Mouse (Mus musculus): ENCODE results near the gene Agbl4. TPM values are rescaled to one million over a fixed set of nuclear protein-coding genes. Genes with fewer than 3 reads are reported as not detected.

The Agbl4 gene
- polyA plus RNA-seq, 1 experiment from 2014 or later, result 0.47 TPM

- WGBS, result 62% methylated on average over 5 of the region's 5 CpGs
- Histone ChIP-seq H3K4me2 (ENCODE audit: low read depth, severe bottlenecking) (no peak overlapping the region), H3K9me3 (ENCODE audit: control insufficient read depth, low read length) (no peaks in the 10 kb centered on the region), H3K4me1 (ENCODE audit: control insufficient read depth, insufficient read depth, low read length) (no peaks in the 10 kb centered on the region), H3K9ac (ENCODE audit: low read length) (no peak overlapping the region), H3K27ac (replicated peaks; ENCODE audit: low read depth, low read length) (no peak overlapping the region), H3K36me3 (ENCODE audit: control insufficient read depth, insufficient read depth, low read length) (no peaks in the 10 kb centered on the region), H3K4me3 (ENCODE audit: low read depth, low read length) (no peak overlapping the region), H3K27me3 (ENCODE audit: control insufficient read depth, insufficient read depth, low read length) (no peaks in the 10 kb centered on the region)
- no peak for DNase-seq (ENCODE audit: low spot score)
- no peak for ATAC-seq (ENCODE audit: insufficient number of reproducible peaks, low FRiP score, low TSS enrichment, low read depth)
Measured at GRCm38 (mm10) chr4:111624914-111625313, 1227.5 kb downstream of the Agbl4 start.

- Histone ChIP-seq H3K4me1 (ENCODE audit: control insufficient read depth, insufficient read depth, low read length) (no peaks in the 10 kb centered on the region), H3K9ac (ENCODE audit: low read length) (no peak overlapping the region), H3K27ac (replicated peaks; ENCODE audit: low read depth, low read length) (no peak overlapping the region), H3K9me3 (ENCODE audit: control insufficient read depth, low read length) (no peaks in the 10 kb centered on the region), H3K27me3 (ENCODE audit: control insufficient read depth, insufficient read depth, low read length) (no peaks in the 10 kb centered on the region), H3K36me3 (ENCODE audit: control insufficient read depth, insufficient read depth, low read length) (no peaks in the 10 kb centered on the region), H3K4me2 (ENCODE audit: low read depth, severe bottlenecking) (no peak overlapping the region), H3K4me3 (ENCODE audit: low read depth, low read length) (no peak overlapping the region)
- peak; percentile 69 for ATAC-seq (ENCODE audit: insufficient number of reproducible peaks, low FRiP score, low TSS enrichment, low read depth)
- peak; percentile 86 for DNase-seq (ENCODE audit: low spot score)
- WGBS, result 38% methylated on average over 8 of the region's 8 CpGs
Measured at GRCm38 (mm10) chr4:111626118-111626830, 1228.8 kb downstream of the Agbl4 start.

- 84% methylated on average over 1 of the region's 1 CpGs for WGBS
- H3K9ac ChIP-seq (ENCODE audit: low read length), result no peak overlapping the region
Measured at GRCm38 (mm10) chr4:111632615-111633014, 1235.2 kb downstream of the Agbl4 start.

GRCm38 (mm10) chr4:111635538-111636124 is 1238.2 kb downstream of the Agbl4 start:
- Histone ChIP-seq H3K4me3 (ENCODE audit: low read depth, low read length) (no peak overlapping the region), H3K27me3 (ENCODE audit: control insufficient read depth, insufficient read depth, low read length) (no peaks in the 10 kb centered on the region), H3K4me2 (ENCODE audit: low read depth, severe bottlenecking) (no peak overlapping the region), H3K4me1 (ENCODE audit: control insufficient read depth, insufficient read depth, low read length) (no peaks in the 10 kb centered on the region), H3K27ac (replicated peaks; ENCODE audit: low read depth, low read length) (no peak overlapping the region), H3K36me3 (ENCODE audit: control insufficient read depth, insufficient read depth, low read length) (no peaks in the 10 kb centered on the region), H3K9ac (ENCODE audit: low read length) (no peak overlapping the region), H3K9me3 (ENCODE audit: control insufficient read depth, low read length) (no peaks in the 10 kb centered on the region)
- 93% methylated on average over 3 of the region's 3 CpGs for WGBS
- ATAC-seq (ENCODE audit: insufficient number of reproducible peaks, low FRiP score, low TSS enrichment, low read depth), result no peak
- DNase-seq (ENCODE audit: low spot score), result no peak

More at GRCm38 (mm10) chr4:111632615-111633014, 1235.2 kb downstream of the Agbl4 start:
- Histone ChIP-seq H3K27ac (replicated peaks; ENCODE audit: low read depth, low read length) (no peak overlapping the region), H3K4me2 (ENCODE audit: low read depth, severe bottlenecking) (no peak overlapping the region), H3K36me3 (ENCODE audit: control insufficient read depth, insufficient read depth, low read length) (no peaks in the 10 kb centered on the region), H3K4me3 (ENCODE audit: low read depth, low read length) (no peak overlapping the region), H3K9me3 (ENCODE audit: control insufficient read depth, low read length) (no peaks in the 10 kb centered on the region), H3K4me1 (ENCODE audit: control insufficient read depth, insufficient read depth, low read length) (no peaks in the 10 kb centered on the region), H3K27me3 (ENCODE audit: control insufficient read depth, insufficient read depth, low read length) (no peaks in the 10 kb centered on the region)
- no peak for ATAC-seq (ENCODE audit: insufficient number of reproducible peaks, low FRiP score, low TSS enrichment, low read depth)
- no peak for DNase-seq (ENCODE audit: low spot score)

GRCm38 (mm10) chr4:111638948-111639708 is 1241.7 kb downstream of the Agbl4 start:
- H3K36me3 ChIP-seq (ENCODE audit: control insufficient read depth, insufficient read depth, low read length), result no peaks in the 10 kb centered on the region
- no peaks in the 10 kb centered on the region for H3K27me3 ChIP-seq (ENCODE audit: control insufficient read depth, insufficient read depth, low read length)
- H3K4me1 ChIP-seq (ENCODE audit: control insufficient read depth, insufficient read depth, low read length), result no peaks in the 10 kb centered on the region
- no peak for ATAC-seq (ENCODE audit: insufficient number of reproducible peaks, low FRiP score, low TSS enrichment, low read depth)
- 84% methylated on average over 5 of the region's 5 CpGs for WGBS
- no peak overlapping the region for H3K27ac ChIP-seq (replicated peaks; ENCODE audit: low read depth, low read length)
- no peak for DNase-seq (ENCODE audit: low spot score)
- H3K4me3 ChIP-seq (ENCODE audit: low read depth, low read length), result no peak overlapping the region
- H3K4me2 ChIP-seq (ENCODE audit: low read depth, severe bottlenecking), result no peak overlapping the region
- no peaks in the 10 kb centered on the region for H3K9me3 ChIP-seq (ENCODE audit: control insufficient read depth, low read length)
- H3K9ac ChIP-seq (ENCODE audit: low read length), result no peak overlapping the region

- WGBS, result 75% methylated on average over 6 of the region's 6 CpGs
- Histone ChIP-seq H3K4me1 (ENCODE audit: control insufficient read depth, insufficient read depth, low read length) (no peaks in the 10 kb centered on the region), H3K4me3 (ENCODE audit: low read depth, low read length) (no peak overlapping the region), H3K4me2 (ENCODE audit: low read depth, severe bottlenecking) (no peak overlapping the region), H3K36me3 (ENCODE audit: control insufficient read depth, insufficient read depth, low read length) (no peaks in the 10 kb centered on the region), H3K27me3 (ENCODE audit: control insufficient read depth, insufficient read depth, low read length) (no peaks in the 10 kb centered on the region), H3K9me3 (ENCODE audit: control insufficient read depth, low read length) (no peaks in the 10 kb centered on the region), H3K27ac (replicated peaks; ENCODE audit: low read depth, low read length) (no peak overlapping the region), H3K9ac (ENCODE audit: low read length) (no peak overlapping the region)
- ATAC-seq (ENCODE audit: insufficient number of reproducible peaks, low FRiP score, low TSS enrichment, low read depth) (no peak), DNase-seq (ENCODE audit: low spot score) (no peak)
Measured at GRCm38 (mm10) chr4:111645117-111645830, 1247.8 kb downstream of the Agbl4 start.

GRCm38 (mm10) chr4:111645831-111646166 is 1248.3 kb downstream of the Agbl4 start:
- 55% methylated on average over 1 of the region's 1 CpGs for WGBS
- Histone ChIP-seq H3K9me3 (ENCODE audit: control insufficient read depth, low read length) (no peaks in the 10 kb centered on the region), H3K4me1 (ENCODE audit: control insufficient read depth, insufficient read depth, low read length) (no peaks in the 10 kb centered on the region), H3K36me3 (ENCODE audit: control insufficient read depth, insufficient read depth, low read length) (no peaks in the 10 kb centered on the region), H3K9ac (ENCODE audit: low read length) (no peak overlapping the region), H3K27me3 (ENCODE audit: control insufficient read depth, insufficient read depth, low read length) (no peaks in the 10 kb centered on the region), H3K4me2 (ENCODE audit: low read depth, severe bottlenecking) (no peak overlapping the region), H3K4me3 (ENCODE audit: low read depth, low read length) (no peak overlapping the region), H3K27ac (replicated peaks; ENCODE audit: low read depth, low read length) (no peak overlapping the region)
- ATAC-seq (ENCODE audit: insufficient number of reproducible peaks, low FRiP score, low TSS enrichment, low read depth), result 0 out of 2 replicates have a peak, but pooled peaks have one; percentile 31
- peak; percentile 27 for DNase-seq (ENCODE audit: low spot score)

GRCm38 (mm10) chr4:111653451-111653850 is 1256.0 kb downstream of the Agbl4 start:
- Histone ChIP-seq H3K4me2 (ENCODE audit: low read depth, severe bottlenecking) (no peak overlapping the region), H3K27me3 (ENCODE audit: control insufficient read depth, insufficient read depth, low read length) (no peaks in the 10 kb centered on the region), H3K9me3 (ENCODE audit: control insufficient read depth, low read length) (no peaks in the 10 kb centered on the region), H3K4me3 (ENCODE audit: low read depth, low read length) (no peak overlapping the region), H3K9ac (ENCODE audit: low read length) (no peak overlapping the region), H3K36me3 (ENCODE audit: control insufficient read depth, insufficient read depth, low read length) (no peaks in the 10 kb centered on the region), H3K27ac (replicated peaks; ENCODE audit: low read depth, low read length) (no peak overlapping the region), H3K4me1 (ENCODE audit: control insufficient read depth, insufficient read depth, low read length) (no peaks in the 10 kb centered on the region)
- 76% methylated on average over 1 of the region's 1 CpGs for WGBS
- ATAC-seq (ENCODE audit: insufficient number of reproducible peaks, low FRiP score, low TSS enrichment, low read depth) (no peak), DNase-seq (ENCODE audit: low spot score) (no peak)
